Mouse (Mus musculus): ENCODE measurements around the gene 6430571L13Rik.

GRCm38 (mm10) chr9:107381723-107382122 is 41.3 kb downstream of the 6430571L13Rik start:
- no peak for TF ChIP-seq POLR2A (IDR thresholded peaks at IDR 0.05; ENCODE audit: low read depth, low read length)
- TF ChIP-seq CTCF (IDR thresholded peaks at IDR 0.05; ENCODE audit: extremely low read depth, insufficient read depth, insufficient read length, insufficient replicate concordance) = no peak
